Mouse (Mus musculus): Measurements from ENCODE around the gene Rffl. TPM values are rescaled to one million over a fixed set of nuclear protein-coding genes. Genes with fewer than 3 reads are reported as not detected.

Rffl gene
- polyA plus RNA-seq, 1 experiment from 2014 or later: 23.7 TPM

DNA sequence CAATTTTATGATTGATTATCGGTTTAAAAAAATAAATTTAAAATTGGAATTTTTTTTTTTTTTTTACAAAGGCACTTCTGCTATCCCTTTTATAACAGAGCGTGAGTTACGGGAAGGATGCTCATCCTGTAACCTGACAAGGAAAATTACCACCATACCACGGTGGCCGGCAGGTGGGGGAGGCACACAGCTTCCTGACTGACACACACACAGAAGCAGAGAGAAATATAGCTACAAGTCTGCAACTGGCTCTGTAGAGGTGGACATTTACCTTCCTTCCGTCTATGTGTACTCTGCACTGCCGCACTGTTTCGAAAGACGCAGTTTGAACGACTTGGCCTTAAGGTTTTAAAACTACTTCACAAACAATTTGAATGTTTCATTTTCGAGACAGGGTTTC, 18.9 kb downstream of the Rffl start:
- no peak for ATAC-seq (ENCODE audit: low FRiP score, low TSS enrichment)
- Histone ChIP-seq H3K9ac (replicated peaks; ENCODE audit: low read length) (no peak overlapping the region), H3K4me3 (ENCODE audit: low read length) (no peak overlapping the region), H3K9me3 (ENCODE audit: low read length) (no peaks in the 10 kb centered on the region), H3K4me2 (replicated peaks; ENCODE audit: low read depth, low read length) (no peak overlapping the region), H3K27ac (ENCODE audit: low read length) (no peak overlapping the region), H3K4me1 (ENCODE audit: insufficient read depth, low read length) (peaks cover 36% of the 10 kb centered on the region), H3K36me3 (ENCODE audit: insufficient read depth, low read length) (no peaks in the 10 kb centered on the region), H3K27me3 (ENCODE audit: insufficient read depth, low read length) (no peaks in the 10 kb centered on the region)
- WGBS: 71% methylated on average over 11 of the region's 11 CpGs

DNA sequence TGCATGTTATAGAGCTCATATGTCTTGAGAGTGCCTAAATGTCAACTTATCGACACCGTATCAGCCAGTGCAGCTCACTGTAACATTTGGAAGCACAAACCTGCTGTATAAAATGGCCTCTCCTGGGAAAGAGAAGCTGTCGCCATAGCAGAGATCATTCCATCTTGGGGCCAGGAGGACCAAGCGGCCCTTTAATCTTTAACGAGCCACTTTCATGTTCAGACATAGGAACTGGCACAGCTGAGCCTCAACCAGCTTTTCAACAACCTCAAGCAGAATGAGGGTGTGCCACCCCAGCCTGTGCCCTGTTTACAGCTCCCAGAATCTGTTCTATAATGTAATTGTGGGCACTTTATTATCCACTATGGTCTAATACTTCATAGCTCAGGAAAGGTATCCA, 20.8 kb downstream of the Rffl start:
- Histone ChIP-seq H3K27me3 (ENCODE audit: insufficient read depth, low read length) (no peaks in the 10 kb centered on the region), H3K4me2 (replicated peaks; ENCODE audit: low read depth, low read length) (no peak overlapping the region), H3K9ac (replicated peaks; ENCODE audit: low read length) (no peak overlapping the region), H3K9me3 (ENCODE audit: low read length) (no peaks in the 10 kb centered on the region), H3K27ac (ENCODE audit: low read length) (peak overlapping the region; percentile 21), H3K4me1 (ENCODE audit: insufficient read depth, low read length) (peaks cover 47% of the 10 kb centered on the region), H3K36me3 (ENCODE audit: insufficient read depth, low read length) (no peaks in the 10 kb centered on the region), H3K4me3 (ENCODE audit: low read length) (no peak overlapping the region)
- ATAC-seq (ENCODE audit: low FRiP score, low TSS enrichment): no peak
- 26% methylated on average over 5 of the region's 5 CpGs for WGBS

DNA sequence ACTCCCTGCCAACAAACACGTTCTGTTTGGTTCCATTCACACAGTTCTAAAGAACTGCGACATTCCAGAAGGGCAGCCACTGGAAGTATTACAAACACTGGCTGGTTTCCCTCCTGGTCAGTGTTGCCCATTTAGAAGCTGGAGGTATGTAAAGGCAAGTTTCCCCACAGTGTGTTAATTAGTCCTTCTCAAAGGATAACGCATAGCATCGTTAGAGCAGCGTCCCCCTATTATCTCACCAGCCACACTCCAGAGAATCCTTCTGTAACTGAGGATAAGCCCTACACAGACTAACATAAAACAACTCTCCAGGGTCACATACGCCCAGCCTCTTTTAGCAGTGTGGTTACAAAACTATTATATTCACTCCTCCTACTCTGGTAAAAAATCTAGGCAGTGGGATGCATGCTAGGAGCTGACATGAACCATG, 23.4 kb downstream of the Rffl start:
- peak overlapping the region; percentile 66 for H3K27ac ChIP-seq (ENCODE audit: low read length)

DNA sequence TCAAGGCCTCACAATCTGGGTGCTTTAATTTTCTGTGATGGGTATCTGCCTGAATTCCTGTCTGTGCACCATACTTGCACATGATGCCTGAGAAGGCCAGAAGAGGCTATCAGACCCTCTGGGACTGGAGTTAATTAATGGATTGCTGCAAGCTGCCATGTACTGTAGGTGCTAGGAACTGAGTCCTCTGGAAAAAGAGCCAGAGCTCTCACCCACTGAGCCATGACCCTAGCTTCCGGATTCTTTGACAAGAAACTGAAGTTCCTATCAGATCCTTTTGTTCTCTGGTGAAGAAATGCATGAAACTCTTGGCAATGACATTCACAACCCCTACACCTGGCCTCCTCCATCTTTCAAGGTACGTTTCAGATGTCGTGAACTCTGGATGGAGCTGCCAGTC, 24.1 kb downstream of the Rffl start:
- H3K9me3 ChIP-seq (ENCODE audit: low read length): no peaks in the 10 kb centered on the region
- no peak overlapping the region for H3K9ac ChIP-seq (replicated peaks; ENCODE audit: low read length)
- H3K4me1 ChIP-seq (ENCODE audit: insufficient read depth, low read length): peaks cover 49% of the 10 kb centered on the region
- no peaks in the 10 kb centered on the region for H3K27me3 ChIP-seq (ENCODE audit: insufficient read depth, low read length)
- no peak for ATAC-seq (ENCODE audit: low FRiP score, low TSS enrichment)
- H3K4me3 ChIP-seq (ENCODE audit: low read length): no peak overlapping the region
- H3K27ac ChIP-seq (ENCODE audit: low read length): peak overlapping the region; percentile 66
- H3K36me3 ChIP-seq (ENCODE audit: insufficient read depth, low read length): no peaks in the 10 kb centered on the region
- no peak overlapping the region for H3K4me2 ChIP-seq (replicated peaks; ENCODE audit: low read depth, low read length)
- 62% methylated on average over 3 of the region's 3 CpGs for WGBS

More for the DNA sequence above, 23.4 kb downstream of the Rffl start:
- H3K9me3 ChIP-seq (ENCODE audit: low read length): no peaks in the 10 kb centered on the region
- H3K4me2 ChIP-seq (replicated peaks; ENCODE audit: low read depth, low read length): no peak overlapping the region
- 36% methylated on average over 6 of the region's 6 CpGs for WGBS
- H3K4me1 ChIP-seq (ENCODE audit: insufficient read depth, low read length): peaks cover 49% of the 10 kb centered on the region
- H3K27me3 ChIP-seq (ENCODE audit: insufficient read depth, low read length): no peaks in the 10 kb centered on the region
- ATAC-seq (ENCODE audit: low FRiP score, low TSS enrichment): no peak
- no peak overlapping the region for H3K4me3 ChIP-seq (ENCODE audit: low read length)
- no peaks in the 10 kb centered on the region for H3K36me3 ChIP-seq (ENCODE audit: insufficient read depth, low read length)
- H3K9ac ChIP-seq (replicated peaks; ENCODE audit: low read length): no peak overlapping the region

DNA sequence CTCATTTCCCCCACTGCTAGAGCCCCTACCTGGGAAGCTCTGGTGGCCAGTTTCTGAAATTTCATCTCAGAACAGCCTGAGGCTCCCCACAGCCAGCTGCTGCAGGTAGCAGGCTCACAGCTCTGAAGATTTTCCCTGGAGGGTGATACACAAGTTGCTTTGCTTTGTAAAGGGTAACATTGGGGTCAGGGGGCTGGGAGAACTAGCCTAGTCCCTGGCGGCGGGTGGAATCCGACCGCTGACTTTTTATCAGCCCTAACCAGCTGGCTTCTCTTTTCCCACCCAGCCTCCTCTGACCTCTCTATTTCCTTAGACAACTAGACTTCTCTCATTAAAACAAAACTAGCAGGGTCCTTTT, 25.0 kb downstream of the Rffl start:
- peak overlapping the region; percentile 33 for H3K4me2 ChIP-seq (replicated peaks; ENCODE audit: low read depth, low read length)
- H3K36me3 ChIP-seq (ENCODE audit: insufficient read depth, low read length): no peaks in the 10 kb centered on the region
- WGBS: 23% methylated on average over 4 of the region's 4 CpGs
- peaks cover 43% of the 10 kb centered on the region for H3K4me1 ChIP-seq (ENCODE audit: insufficient read depth, low read length)
- no peaks in the 10 kb centered on the region for H3K27me3 ChIP-seq (ENCODE audit: insufficient read depth, low read length)
- H3K4me3 ChIP-seq (ENCODE audit: low read length): 0 out of 2 replicates have a peak overlapping the region, but pooled peaks have one; percentile 2
- peak overlapping the region; percentile 74 for H3K27ac ChIP-seq (ENCODE audit: low read length)
- peak overlapping the region; percentile 60 for H3K9ac ChIP-seq (replicated peaks; ENCODE audit: low read length)
- no peaks in the 10 kb centered on the region for H3K9me3 ChIP-seq (ENCODE audit: low read length)
- no peak for ATAC-seq (ENCODE audit: low FRiP score, low TSS enrichment)

DNA sequence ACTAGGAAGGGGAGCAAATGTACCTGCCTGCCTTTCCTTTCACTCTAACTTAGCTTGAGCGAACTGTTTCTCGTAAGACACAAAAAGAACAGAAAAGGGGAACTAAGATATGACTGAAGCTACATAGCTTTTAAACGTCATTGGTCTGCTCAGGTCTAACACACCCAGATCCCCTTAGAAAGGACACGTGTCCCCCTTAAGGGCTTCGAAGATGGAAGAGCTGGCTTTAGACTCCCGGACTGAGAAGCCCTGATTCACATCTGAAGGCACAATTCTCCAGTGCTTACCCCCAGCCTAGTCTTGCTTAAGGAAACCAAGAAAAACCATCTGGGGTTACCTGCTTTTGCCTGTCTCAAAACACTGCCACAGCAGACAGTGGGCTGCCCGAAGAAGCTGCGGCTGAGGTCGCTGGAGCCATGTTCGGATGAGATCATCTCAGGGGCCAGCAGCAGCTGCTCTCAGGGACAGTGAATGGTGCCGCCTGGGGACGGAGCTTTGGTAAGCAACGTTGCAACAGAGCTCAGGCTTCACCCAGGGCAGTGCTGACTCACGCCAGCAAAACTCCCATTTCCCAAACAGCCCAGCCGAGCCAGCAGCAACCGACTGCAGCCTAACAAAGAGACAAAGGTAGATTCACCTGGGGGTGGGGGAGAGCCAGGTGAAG, 25.5 kb downstream of the Rffl start:
- H3K36me3 ChIP-seq (ENCODE audit: insufficient read depth, low read length): no peaks in the 10 kb centered on the region
- no peaks in the 10 kb centered on the region for H3K9me3 ChIP-seq (ENCODE audit: low read length)
- peaks cover 38% of the 10 kb centered on the region for H3K4me1 ChIP-seq (ENCODE audit: insufficient read depth, low read length)
- peak overlapping the region; percentile 33 for H3K4me2 ChIP-seq (replicated peaks; ENCODE audit: low read depth, low read length)
- WGBS: 29% methylated on average over 16 of the region's 16 CpGs
- no peaks in the 10 kb centered on the region for H3K27me3 ChIP-seq (ENCODE audit: insufficient read depth, low read length)
- H3K9ac ChIP-seq (replicated peaks; ENCODE audit: low read length): peak overlapping the region; percentile 60
- H3K4me3 ChIP-seq (ENCODE audit: low read length): 0 out of 2 replicates have a peak overlapping the region, but pooled peaks have one; percentile 2
- ATAC-seq (ENCODE audit: low FRiP score, low TSS enrichment): peak; percentile 82
- peak overlapping the region; percentile 74 for H3K27ac ChIP-seq (ENCODE audit: low read length)

DNA sequence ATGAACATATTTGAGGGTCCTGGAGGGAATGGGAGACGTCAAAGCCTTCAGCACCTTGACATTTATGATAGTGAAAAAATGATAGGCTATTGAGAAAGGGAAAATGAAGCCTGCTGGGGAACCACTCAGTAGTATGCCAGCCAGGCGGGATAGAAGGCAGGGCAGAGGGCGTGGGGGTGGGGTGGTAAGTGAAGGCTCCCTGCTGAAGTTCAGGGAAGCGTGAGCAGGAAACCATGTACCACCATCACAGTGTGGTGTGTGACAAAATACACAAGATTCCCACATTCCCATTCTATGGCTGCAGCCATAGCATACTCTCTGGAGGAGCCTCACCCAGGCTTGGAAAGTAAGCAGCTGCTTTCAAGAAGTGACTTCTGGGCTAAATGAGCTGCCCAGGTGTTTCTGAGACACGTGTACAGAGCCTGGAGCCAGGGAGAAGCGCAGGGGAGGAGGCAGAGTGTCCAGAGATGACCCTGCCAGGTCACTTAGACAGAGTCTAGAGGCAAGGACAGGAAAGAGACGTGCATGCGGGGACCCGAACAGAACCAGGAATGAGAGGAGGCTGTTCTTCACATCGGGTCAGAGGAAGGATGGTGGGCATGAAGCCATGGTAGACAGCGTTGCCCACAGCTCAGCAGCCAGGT, 26.1 kb downstream of the Rffl start:
- H3K4me1 ChIP-seq (ENCODE audit: insufficient read depth, low read length): peaks cover 31% of the 10 kb centered on the region
- no peak overlapping the region for H3K4me2 ChIP-seq (replicated peaks; ENCODE audit: low read depth, low read length)
- H3K9me3 ChIP-seq (ENCODE audit: low read length): no peaks in the 10 kb centered on the region
- H3K36me3 ChIP-seq (ENCODE audit: insufficient read depth, low read length): no peaks in the 10 kb centered on the region
- H3K27ac ChIP-seq (ENCODE audit: low read length): no peak overlapping the region
- WGBS: 66% methylated on average over 11 of the region's 11 CpGs
- ATAC-seq (ENCODE audit: low FRiP score, low TSS enrichment): no peak
- H3K27me3 ChIP-seq (ENCODE audit: insufficient read depth, low read length): no peaks in the 10 kb centered on the region
- H3K4me3 ChIP-seq (ENCODE audit: low read length): no peak overlapping the region
- no peak overlapping the region for H3K9ac ChIP-seq (replicated peaks; ENCODE audit: low read length)

DNA sequence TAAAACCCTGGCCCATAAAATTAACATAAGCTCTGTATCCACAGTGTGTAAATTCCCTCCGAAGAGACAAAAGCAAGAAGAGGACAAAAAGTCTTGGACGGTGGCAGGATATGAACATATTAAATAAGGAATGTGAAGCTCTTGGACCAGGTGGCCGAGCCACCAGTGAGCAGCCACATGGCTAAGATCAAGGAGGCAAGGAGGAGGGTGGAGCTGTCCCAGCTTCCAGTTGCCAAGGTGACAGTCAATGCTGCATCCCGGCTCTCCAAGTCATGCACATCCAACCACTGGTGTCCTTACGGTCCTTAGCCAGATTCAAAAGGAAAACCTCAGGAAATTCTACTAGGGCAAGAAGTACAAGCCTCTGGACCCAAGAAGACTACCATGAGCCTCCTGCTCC, 32.5 kb downstream of the Rffl start:
- no peaks in the 10 kb centered on the region for H3K36me3 ChIP-seq (ENCODE audit: insufficient read depth, low read length)
- H3K9ac ChIP-seq (replicated peaks; ENCODE audit: low read length): no peak overlapping the region
- no peaks in the 10 kb centered on the region for H3K27me3 ChIP-seq (ENCODE audit: insufficient read depth, low read length)
- no peak overlapping the region for H3K27ac ChIP-seq (ENCODE audit: low read length)
- 44% methylated on average over 5 of the region's 5 CpGs for WGBS
- no peak; the same call in 1 of the 2 replicates for ATAC-seq (ENCODE audit: low FRiP score, low TSS enrichment)
- no peak overlapping the region for H3K4me2 ChIP-seq (replicated peaks; ENCODE audit: low read depth, low read length)
- peaks cover 3% of the 10 kb centered on the region; the same call in 1 of the 2 replicates for H3K9me3 ChIP-seq (ENCODE audit: low read length)
- no peak overlapping the region for H3K4me3 ChIP-seq (ENCODE audit: low read length)
- H3K4me1 ChIP-seq (ENCODE audit: insufficient read depth, low read length): peaks cover 41% of the 10 kb centered on the region

DNA sequence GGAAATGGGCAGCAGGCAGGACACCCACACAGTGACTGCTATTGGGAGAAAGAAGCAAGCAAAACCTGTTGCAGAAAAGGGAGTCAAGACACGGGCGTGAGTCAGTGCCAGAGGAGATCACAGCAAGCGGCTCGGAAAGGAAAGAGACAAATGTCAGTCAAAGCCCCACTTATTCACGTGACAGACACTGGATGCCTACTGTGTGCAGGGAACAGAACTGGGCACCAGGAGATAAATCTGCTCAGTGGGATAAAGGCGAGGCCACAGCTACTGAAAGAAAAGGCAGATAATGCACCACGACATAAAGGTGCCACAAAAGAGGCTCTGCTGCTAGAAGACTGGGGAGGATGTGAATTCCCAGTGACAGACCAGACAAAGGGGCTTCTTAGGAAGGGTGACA, 33.2 kb downstream of the Rffl start:
- H3K27ac ChIP-seq (ENCODE audit: low read length): peak overlapping the region; percentile 5; the same call in 1 of the 2 replicates
- WGBS: 55% methylated on average over 7 of the region's 7 CpGs
- H3K9ac ChIP-seq (replicated peaks; ENCODE audit: low read length): no peak overlapping the region
- peaks cover 3% of the 10 kb centered on the region; the same call in 1 of the 2 replicates for H3K9me3 ChIP-seq (ENCODE audit: low read length)
- H3K4me1 ChIP-seq (ENCODE audit: insufficient read depth, low read length): peaks cover 41% of the 10 kb centered on the region
- no peaks in the 10 kb centered on the region for H3K36me3 ChIP-seq (ENCODE audit: insufficient read depth, low read length)
- H3K4me2 ChIP-seq (replicated peaks; ENCODE audit: low read depth, low read length): no peak overlapping the region
- H3K27me3 ChIP-seq (ENCODE audit: insufficient read depth, low read length): no peaks in the 10 kb centered on the region
- no peak overlapping the region for H3K4me3 ChIP-seq (ENCODE audit: low read length)
- no peak for ATAC-seq (ENCODE audit: low FRiP score, low TSS enrichment)

DNA sequence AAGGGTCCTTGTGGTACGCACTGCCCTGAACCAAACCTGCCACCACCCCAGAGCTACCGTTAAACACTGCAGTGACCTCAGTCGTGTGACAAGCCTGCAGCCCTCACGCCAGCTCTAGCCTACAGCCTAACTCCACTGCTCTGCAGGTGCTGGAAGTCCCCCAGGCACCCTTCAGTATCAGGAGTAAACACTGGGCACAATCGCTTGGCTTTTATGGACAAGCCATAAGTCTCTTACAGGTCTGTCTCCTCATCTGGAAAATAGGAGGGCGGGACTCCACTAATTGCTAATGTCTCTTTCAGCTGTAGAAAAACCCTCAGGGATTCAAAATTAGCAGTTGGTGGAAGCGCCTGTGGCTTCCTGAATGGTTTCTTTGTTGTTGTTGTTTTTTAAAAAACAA, 33.8 kb downstream of the Rffl start:
- H3K27ac ChIP-seq (ENCODE audit: low read length): peak overlapping the region; percentile 5; the same call in 1 of the 2 replicates
- H3K4me1 ChIP-seq (ENCODE audit: insufficient read depth, low read length): peaks cover 41% of the 10 kb centered on the region
- H3K27me3 ChIP-seq (ENCODE audit: insufficient read depth, low read length): no peaks in the 10 kb centered on the region
- H3K9me3 ChIP-seq (ENCODE audit: low read length): peaks cover 3% of the 10 kb centered on the region; the same call in 1 of the 2 replicates
- no peak overlapping the region for H3K4me3 ChIP-seq (ENCODE audit: low read length)
- 31% methylated on average over 7 of the region's 7 CpGs for WGBS
- H3K4me2 ChIP-seq (replicated peaks; ENCODE audit: low read depth, low read length): no peak overlapping the region
- H3K36me3 ChIP-seq (ENCODE audit: insufficient read depth, low read length): no peaks in the 10 kb centered on the region
- no peak overlapping the region for H3K9ac ChIP-seq (replicated peaks; ENCODE audit: low read length)
- ATAC-seq (ENCODE audit: low FRiP score, low TSS enrichment): no peak

Measured in kidney, embryonic 16.5 days (tissue).